Mouse (Mus musculus) gastrocnemius, adult 8-10 months (tissue): ENCODE data around the gene 1700007K13Rik. TPM values are rescaled to one million over a fixed set of nuclear protein-coding genes. Genes with fewer than 3 reads are reported as not detected.

Source experiments
- DNase-seq, 2 experiments: peaks; one replicate each; pipeline ENCODE4 v3.0.0; 2022; ENCODE audit warnings: low spot score in 2 of 2
- total RNA-seq, 4 experiments: library from RNA; stranded (reverse); gene quantifications; 2 replicates each; pipeline ENCODE4 v1.2.4; 2022

1700007K13Rik gene
- total RNA-seq, 4 experiments from 2014 or later: not detected

- DNase-seq: no peak
Measured at GRCm38 (mm10) chr2:28416511-28416910, 49.6 kb downstream of the 1700007K13Rik start.

GRCm38 (mm10) chr2:28415387-28416024, 50.6 kb downstream of the 1700007K13Rik start:
- DNase-seq: no peak

- no peak for DNase-seq
Measured at GRCm38 (mm10) chr2:28414757-28415137, 51.4 kb downstream of the 1700007K13Rik start.

GRCm38 (mm10) chr2:28414116-28414756, 51.9 kb downstream of the 1700007K13Rik start:
- no peak for DNase-seq

- DNase-seq: no peak
Measured at GRCm38 (mm10) chr2:28412936-28413335, 53.2 kb downstream of the 1700007K13Rik start.

Other genes with a start within 250 kb of the 1700007K13Rik start
- 1 to 10 TPM; 2.5 to 3.4 (median 3.0) TPM for gene Ppp1r26, start 19.5 kb downstream of the 1700007K13Rik start, total RNA-seq
- 10 to 100 TPM; 22.3 to 24.7 (median 23.9) TPM for gene Mrps2, start 1.7 kb upstream of the 1700007K13Rik start, total RNA-seq
- gene Gbgt1, start 30.6 kb upstream of the 1700007K13Rik start, total RNA-seq: under 1 TPM; 0.36 to 0.99 (median 0.62) TPM
- 1 to 10 TPM in 1 of 4 experiments, not detected in 3; 1.6 TPM for gene Gm10134, start 39.8 kb upstream of the 1700007K13Rik start, total RNA-seq
- 10 to 100 TPM in 2 of 4 experiments, 1 to 10 TPM in 2; 8.1 to 11.1 (median 9.4) TPM for gene Ralgds, start 46.8 kb upstream of the 1700007K13Rik start, total RNA-seq
- gene Cel, start 97.1 kb upstream of the 1700007K13Rik start, total RNA-seq: not detected
- gene Gtf3c5, start 117.4 kb upstream of the 1700007K13Rik start, total RNA-seq: 1 to 10 TPM; 6.5 to 8.2 (median 7.4) TPM
- gene Gfi1b, start 155.7 kb upstream of the 1700007K13Rik start, total RNA-seq: not detected
- gene Tsc1, start 174.9 kb upstream of the 1700007K13Rik start, total RNA-seq: 10 to 100 TPM; 43.1 to 59.9 (median 45.4) TPM
- not detected for gene Spaca9, start 233.4 kb upstream of the 1700007K13Rik start, total RNA-seq
- not detected for gene Ak8, start 233.8 kb upstream of the 1700007K13Rik start, total RNA-seq